Mouse (Mus musculus): ENCODE data around the gene Kirrel2.

Kirrel2 gene

GRCm38 (mm10) chr7:30453327-30453726, 4.2 kb downstream of the Kirrel2 start:
- in situ Hi-C loops (cut with MseI, MboI): no loop called here

DNA sequence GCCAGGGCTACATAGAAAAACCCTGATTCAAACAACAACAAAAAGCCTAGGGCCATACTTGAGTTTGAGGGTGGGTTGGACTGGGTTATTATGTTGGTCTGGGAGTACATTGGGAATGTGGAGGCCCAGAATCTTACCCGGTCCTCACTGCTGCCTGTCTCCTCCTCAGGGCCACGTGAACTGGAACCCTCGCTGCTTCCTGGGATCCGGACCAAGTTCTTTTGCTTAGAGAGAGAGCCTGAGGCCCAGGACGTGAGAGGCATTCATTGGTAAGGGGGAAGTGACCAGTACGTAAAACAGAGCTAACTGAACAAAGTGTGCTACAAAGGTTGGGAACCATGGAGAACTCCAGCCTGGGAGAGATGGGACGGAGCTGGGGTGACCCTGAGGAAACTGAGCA, 7.2 kb downstream of the Kirrel2 start:
- in situ Hi-C loops (cut with MseI, MboI): no loop called here

GRCm38 (mm10) chr7:30444971-30445751, 12.3 kb downstream of the Kirrel2 start, which contains the start of gene Aplp1:
Aplp1 (minus strand) TSS chr7:30445535.
- in situ Hi-C loops (cut with MseI, MboI): no loop called here

DNA sequence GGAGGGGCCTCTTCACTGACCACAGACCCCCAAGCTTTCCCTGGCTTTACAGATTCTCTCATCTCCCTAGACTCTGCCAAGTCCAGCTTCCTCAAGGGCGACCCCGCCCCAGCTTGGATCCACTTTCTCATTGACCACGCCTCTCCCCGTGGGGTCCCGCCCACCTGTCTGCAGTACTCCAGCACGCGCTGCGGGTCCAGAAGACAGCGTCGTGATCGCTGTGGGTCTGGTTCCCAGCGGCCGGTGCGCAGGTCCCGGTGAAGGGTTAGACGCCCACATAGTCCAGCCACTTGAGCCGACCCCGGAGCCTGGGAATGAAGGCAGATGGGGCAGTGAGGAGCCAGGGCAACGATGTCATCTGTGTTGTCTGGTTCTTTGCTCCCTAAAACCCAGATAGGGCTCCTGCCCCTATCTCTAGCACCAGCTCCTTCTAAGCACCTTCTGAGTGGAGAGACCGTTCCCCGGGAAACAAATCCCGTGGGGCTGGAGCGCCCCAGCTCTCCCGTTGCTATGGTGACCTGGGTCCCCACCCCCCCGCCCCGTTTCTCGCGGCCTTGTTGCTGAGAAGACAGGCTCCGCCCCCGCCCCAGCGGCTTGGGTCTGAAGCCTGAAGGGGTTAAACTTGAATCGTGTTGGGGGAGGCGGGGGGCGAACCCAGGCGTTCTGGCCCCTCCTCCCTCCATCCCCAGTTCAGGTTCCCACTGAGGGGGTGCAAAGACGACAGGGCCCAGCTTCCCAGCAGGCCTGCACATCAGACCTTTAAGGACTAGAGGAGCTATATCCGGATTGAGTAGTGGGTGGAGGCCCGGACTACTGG, 13.1 kb downstream of the Kirrel2 start:
- in situ Hi-C loops (cut with MseI, MboI): no loop called here

GRCm38 (mm10) chr7:30443696-30444095, 13.8 kb downstream of the Kirrel2 start:
- in situ Hi-C loops (cut with MseI, MboI): no loop called here

DNA sequence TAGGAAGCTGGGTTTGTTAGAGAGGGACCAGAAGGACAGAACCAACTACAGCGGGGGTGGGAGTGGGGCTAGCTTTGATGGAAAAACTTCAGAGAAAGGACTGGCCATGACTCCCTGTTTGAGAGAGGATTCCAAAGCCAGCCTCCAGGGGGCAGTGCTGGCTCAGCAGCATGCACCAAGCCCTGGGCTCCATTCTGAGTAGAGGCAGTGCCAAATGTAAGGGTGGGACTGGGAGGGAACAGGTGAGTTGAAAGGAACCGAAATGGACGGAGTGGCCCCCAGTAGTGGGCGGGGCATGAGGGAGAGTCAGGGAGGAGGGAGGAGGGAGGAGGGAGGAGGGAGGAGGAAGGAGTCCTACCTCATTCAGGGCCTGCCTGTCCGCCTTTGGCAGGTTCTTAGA, 16.8 kb downstream of the Kirrel2 start:
- in situ Hi-C loops (cut with MseI, MboI): no loop called here

DNA sequence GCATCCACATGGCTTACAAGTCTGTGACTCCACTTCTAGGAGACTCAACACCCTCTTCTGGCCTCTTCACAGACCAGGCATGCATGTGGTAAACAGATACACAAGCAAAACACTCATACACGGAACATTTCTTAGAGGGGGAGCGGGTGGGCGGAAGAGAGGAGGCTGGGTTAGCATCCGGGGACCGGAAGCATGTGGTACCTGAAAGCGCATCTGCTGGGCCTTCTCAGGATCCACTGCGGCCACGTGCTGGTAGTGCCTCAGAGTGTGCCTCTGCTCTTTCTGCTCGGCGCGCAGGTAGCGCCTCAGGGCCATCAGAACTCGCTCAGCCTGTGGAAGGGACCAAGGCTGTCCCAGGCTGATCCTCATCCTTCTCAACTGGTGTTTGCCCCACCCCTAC, 17.8 kb downstream of the Kirrel2 start:
- in situ Hi-C loops (cut with MseI, MboI): loop anchor here (5.0 to 10.0 kb wide), 2 partner anchors 33 to 95 kb away; no protein-coding TSS in a partner anchor

- in situ Hi-C loops (cut with MseI, MboI): loop anchor here (5.0 to 10.0 kb wide), 2 partner anchors 35 to 92 kb away; no protein-coding TSS in a partner anchor
These were observed 20.6 kb downstream of the Kirrel2 start for GRCm38 (mm10) chr7:30436879-30437278.

GRCm38 (mm10) chr7:30435156-30435555, 22.3 kb downstream of the Kirrel2 start:
- in situ Hi-C loops (cut with MseI, MboI): loop anchor here (5.0 to 10.0 kb wide), 2 partner anchors 37 to 90 kb away; no protein-coding TSS in a partner anchor

GRCm38 (mm10) chr7:30434701-30435100, 22.8 kb downstream of the Kirrel2 start:
- in situ Hi-C loops (cut with MseI, MboI): loop anchor here (5.0 to 10.0 kb wide), 2 partner anchors 38 to 90 kb away; no protein-coding TSS in a partner anchor

DNA sequence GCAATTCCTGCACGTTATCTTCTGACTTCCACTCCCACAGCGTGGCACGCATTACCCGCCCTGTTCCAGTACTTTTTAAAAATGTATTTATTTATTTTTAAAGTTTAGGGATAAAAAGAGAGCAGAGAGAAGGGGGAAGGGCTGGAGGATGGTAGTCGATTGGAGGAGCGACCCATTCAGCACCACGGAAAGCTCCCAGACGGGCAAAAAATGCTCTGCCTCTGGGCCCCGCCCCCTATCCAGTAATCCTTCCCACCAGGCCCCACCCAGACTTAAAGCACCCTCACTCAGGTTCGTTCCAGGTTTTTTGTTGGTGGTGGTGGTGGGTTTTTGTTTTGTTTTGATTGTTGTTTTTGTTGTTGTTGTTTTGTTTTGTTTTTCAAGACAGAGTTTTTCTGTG, 23.3 kb downstream of the Kirrel2 start:
- in situ Hi-C loops (cut with MseI, MboI): loop anchor here in 1 of 2 experiments (10.0 kb wide), 1 partner anchor 89 kb away; no protein-coding TSS in a partner anchor

- in situ Hi-C loops (cut with MseI, MboI): loop anchor here in 1 of 2 experiments (10.0 kb wide), 1 partner anchor 87 kb away; no protein-coding TSS in a partner anchor
These were observed 25.7 kb downstream of the Kirrel2 start for GRCm38 (mm10) chr7:30431793-30432192.

DNA sequence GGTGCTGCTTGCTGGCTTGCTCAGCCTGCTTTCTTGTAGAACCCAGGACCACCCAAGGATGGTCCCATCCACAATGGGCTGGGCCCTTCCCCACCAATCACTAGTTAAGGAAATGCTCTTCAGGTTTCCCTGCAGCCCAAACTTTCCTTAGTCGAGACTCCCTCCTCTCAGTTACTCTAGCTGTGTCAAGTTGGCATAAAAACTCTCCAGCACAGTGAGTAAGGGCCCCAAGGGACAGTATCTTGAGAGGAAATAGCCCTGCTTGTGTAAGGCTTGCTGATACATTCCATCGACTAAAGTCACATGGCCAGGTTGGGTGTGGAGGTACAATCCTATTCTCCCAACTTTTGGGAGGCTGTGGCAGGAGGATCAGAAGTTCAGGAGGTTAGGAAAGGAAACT, 27.3 kb downstream of the Kirrel2 start:
- in situ Hi-C loops (cut with MseI, MboI): loop anchor here in 1 of 2 experiments (10.0 kb wide), 1 partner anchor 85 kb away; no protein-coding TSS in a partner anchor

DNA sequence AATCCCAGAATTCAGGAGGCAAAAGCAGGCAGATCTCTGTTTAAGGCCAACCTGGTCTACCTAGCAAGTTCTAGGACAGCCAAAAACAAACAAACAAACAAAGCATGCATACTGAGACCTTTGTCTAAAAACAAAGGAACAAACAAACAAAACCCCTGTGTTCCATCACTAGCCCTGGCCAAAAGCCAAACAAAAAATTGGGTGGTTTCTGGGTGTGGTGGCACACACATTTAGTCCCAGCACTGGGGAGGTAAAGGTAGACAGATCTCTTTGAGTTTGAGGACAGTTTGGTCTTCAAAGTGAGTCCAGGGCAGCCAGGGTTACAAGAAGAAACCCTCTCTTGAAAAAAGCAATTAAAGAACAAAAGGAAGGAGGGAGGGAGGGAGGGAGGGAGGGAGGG, 28.2 kb downstream of the Kirrel2 start:
- in situ Hi-C loops (cut with MseI, MboI): no loop called here

DNA sequence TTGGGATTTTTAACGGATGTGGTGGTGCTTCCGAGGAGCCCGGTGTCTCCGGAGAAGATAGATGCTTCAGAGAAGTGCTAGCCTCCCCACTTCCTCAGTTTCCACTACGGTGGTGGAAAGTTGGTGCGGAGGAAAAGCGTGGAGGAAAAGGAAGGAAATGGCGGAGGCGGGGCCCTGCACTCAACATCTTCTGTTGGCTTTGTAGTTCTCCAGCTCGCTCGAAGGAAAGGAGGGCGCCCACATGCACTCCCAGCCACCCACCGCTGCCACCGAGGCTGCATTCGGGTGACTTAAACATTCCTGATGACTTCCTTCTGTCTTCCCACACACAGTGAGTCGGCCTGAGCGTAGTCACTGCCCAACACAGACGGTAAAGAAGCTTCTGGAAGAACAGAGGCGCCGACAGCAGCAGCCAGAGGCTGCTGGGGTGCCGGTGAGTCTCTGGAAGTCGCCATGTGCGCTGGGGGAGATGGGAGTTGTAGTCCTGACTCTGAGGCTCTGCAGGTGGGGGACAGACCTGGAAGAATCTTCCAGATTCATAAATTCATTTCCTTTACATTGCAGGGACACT, 34.3 kb downstream of the Kirrel2 start:
- in situ Hi-C loops (cut with MseI, MboI): no loop called here

DNA sequence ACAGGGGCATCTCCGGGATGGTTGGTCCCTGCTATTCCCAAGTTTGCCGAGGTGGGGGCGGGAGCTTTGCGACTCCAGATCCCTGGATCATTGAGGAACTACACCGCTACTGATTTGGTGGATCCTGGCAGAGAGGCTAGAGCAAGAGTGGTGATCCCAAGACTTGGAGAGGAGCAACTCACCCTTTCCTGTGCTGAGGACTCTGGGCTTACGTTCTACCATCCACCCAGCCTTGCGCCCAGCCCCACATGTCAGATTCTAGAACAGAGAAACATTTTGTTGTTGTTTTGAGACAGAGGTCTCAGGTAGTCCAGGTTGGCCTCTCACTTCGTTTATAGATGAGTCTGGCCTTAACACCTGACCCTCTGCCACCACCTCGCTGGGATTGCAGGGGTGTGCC, 34.9 kb downstream of the Kirrel2 start:
- in situ Hi-C loops (cut with MseI, MboI): no loop called here

- in situ Hi-C loops (cut with MseI, MboI): no loop called here
These were observed 35.5 kb downstream of the Kirrel2 start for GRCm38 (mm10) chr7:30421890-30422435.

DNA sequence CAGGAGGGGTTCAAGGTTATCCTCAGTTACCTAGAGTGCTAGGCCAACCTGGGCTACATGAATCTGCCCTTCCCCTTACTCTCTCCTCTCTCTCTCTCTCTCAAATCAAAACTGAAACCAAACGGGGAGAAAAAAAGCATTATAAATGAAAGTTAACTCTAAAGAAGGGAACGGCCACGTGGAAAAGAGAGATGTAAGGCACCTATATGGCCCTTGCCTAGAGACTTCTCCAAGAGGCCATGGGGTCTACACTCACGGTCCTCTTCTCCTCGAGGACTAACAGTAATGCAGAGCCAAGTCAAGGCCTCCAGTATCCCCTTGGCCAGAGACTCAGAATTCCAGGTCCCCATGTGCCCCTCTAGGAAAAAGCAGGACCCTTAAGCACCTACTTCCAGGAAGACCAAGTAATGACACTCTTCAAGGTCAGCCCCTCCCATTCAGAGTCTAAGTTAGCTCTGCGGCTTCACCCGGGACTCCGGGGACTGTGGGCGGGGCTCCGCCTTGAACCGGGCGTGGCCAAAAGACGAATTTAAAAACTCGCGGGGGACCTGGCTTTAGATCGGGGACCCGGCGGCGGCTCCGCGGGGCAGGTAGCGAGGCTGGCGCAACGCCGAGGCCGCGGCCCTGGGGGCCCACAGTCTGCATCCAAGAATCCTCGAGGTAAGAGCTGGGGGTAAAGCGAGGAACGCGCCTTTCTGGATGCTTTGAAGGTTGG, 36.2 kb downstream of the Kirrel2 start, which contains the start of gene Nfkbid:
Nfkbid (plus strand) TSS at position 558 of the 715 bp plus-strand sequence.
- in situ Hi-C loops (cut with MseI, MboI): no loop called here

- in situ Hi-C loops (cut with MseI, MboI): no loop called here
These were observed 36.8 kb downstream of the Kirrel2 start for GRCm38 (mm10) chr7:30420673-30421072.

DNA sequence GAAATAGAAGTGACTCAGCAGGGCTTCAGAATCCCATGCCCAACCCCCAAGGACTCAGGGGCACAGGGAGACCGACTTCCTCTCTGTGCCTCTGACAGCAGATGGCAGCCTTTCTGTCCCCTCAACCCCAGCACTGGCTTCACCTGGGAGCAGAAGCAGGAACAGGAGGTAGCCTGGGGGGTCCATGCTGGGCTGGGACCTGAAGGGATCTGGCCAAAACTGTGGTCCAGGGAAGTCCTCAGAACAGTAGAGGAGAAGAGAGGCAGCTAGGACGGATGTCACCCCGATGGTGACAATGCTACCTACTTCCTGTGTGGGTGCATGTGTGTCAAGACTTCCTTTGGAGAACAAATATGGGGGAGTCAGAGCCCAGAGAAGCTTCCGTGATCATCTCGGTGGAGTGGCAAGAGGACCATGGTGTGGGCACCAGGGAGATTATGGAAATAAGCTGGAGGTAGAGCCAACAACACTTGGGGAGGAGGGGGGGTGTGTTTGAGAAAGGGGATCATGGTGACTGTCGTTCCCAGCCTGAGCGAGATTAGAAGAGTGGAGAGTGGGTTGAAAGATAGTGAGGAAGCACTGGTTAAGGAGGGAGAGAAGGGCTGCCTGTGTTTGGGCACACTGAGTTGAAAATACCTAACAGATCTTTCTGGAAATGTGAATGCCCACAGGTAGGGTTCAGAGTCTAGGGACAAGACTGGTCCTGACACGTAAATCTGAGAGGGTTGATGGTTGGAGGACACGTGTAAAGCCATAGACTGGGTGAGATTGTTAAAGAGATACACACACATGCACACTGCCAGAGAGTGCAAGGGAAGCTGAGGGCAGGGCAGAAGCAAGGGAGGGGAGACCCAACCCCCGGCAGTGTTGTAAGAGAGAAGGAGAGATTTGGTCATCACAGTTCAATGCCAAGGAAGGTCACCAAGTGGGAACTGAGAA, 37.7 kb downstream of the Kirrel2 start, which contains the start of gene Hcst:
Hcst (minus strand) TSS at position 294 of the 939 bp plus-strand sequence.
- in situ Hi-C loops (cut with MseI, MboI): no loop called here

Data from mouse trophoblast stem cell (cell line).